Mouse (Mus musculus): ENCODE measurements around the gene Nlrc4. TPM values are rescaled to one million over a fixed set of nuclear protein-coding genes. Genes with fewer than 3 reads are reported as not detected.

Nlrc4 gene
- polyA plus RNA-seq (2015; fragmentation: Nextera tagmentation; extraction: Ambion mirVana), result 0.37 and 0.60 TPM in 2 replicates

GRCm38 (mm10) chr17:74458711-74459408 lies at the start of gene Nlrc4:
TSS of gene Nlrc4 (minus strand) at chr17:74459142.

GRCm38 (mm10) chr17:74489024-74489900 lies 30.3 kb upstream of the Nlrc4 start, which contains the start of gene Yipf4:
TSS of gene Yipf4 (plus strand) at chr17:74489493.

GRCm38 (mm10) chr17:74395383-74396065 lies 63.4 kb downstream of the Nlrc4 start, which contains the start of gene Slc30a6:
TSS of gene Slc30a6 (plus strand) at chr17:74395608.

Other genes with a start within 250 kb of the Nlrc4 start
- 77.2 and 91.3 TPM in 2 replicates for gene Memo1, start 163.6 kb downstream of the Nlrc4 start, polyA plus RNA-seq (2015; fragmentation: Nextera tagmentation; extraction: Ambion mirVana)
- gene Dpy30, start 135.2 kb downstream of the Nlrc4 start, polyA plus RNA-seq (2015; fragmentation: Nextera tagmentation; extraction: Ambion mirVana), result 279 and 285 TPM in 2 replicates
- 12.3 and 12.7 TPM in 2 replicates for gene Spast, start 120.2 kb downstream of the Nlrc4 start, polyA plus RNA-seq (2015; fragmentation: Nextera tagmentation; extraction: Ambion mirVana)
- 21.8 and 39.9 TPM in 2 replicates for gene Slc30a6, start 63.5 kb downstream of the Nlrc4 start, polyA plus RNA-seq (2015; fragmentation: Nextera tagmentation; extraction: Ambion mirVana)
- gene Yipf4, start 30.4 kb upstream of the Nlrc4 start, polyA plus RNA-seq (2015; fragmentation: Nextera tagmentation; extraction: Ambion mirVana), result 105 and 141 TPM in 2 replicates
- gene Birc6, start 69.2 kb upstream of the Nlrc4 start, polyA plus RNA-seq (2015; fragmentation: Nextera tagmentation; extraction: Ambion mirVana), result 56.8 and 70.3 TPM in 2 replicates